Mouse (Mus musculus): ENCODE results near the gene Ankrd36. TPM values are rescaled to one million over a fixed set of nuclear protein-coding genes. Genes with fewer than 3 reads are reported as not detected.
"Not testable (repeated sequence)": the region's sequence is repeated elsewhere in the genome, so short reads cannot be mapped to it uniquely, and the experiment has no call there.

The Ankrd36 gene
- polyA plus RNA-seq, 1 experiment, result not detected

DNA sequence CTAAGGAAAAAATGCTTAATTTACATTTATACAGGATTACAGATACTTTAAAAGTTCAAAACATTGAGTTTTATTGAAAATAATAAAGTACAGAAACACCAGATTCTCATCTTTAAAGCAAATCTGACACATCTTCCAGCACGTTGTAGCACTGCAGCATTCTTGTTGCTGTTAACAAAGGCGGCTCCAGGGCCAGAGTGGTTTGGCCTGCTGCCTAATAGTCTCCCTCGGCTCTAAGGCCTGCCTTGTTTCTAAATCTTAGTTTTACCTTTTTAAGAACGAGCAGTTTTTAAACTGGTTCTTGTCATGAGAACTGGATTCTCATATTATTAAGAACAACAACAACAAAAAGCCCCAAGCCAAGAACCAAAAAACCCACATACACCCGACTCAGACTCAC lies 40.6 kb upstream of the Ankrd36 start:
- TF ChIP-seq CTCF (IDR thresholded peaks at IDR 0.05; ENCODE audit: insufficient read depth, low read depth, low read length), result no peak
- 33% methylated on average over 5 of the region's 5 CpGs for WGBS
- no peak overlapping the region for H3K4me3 ChIP-seq (ENCODE audit: insufficient read depth, low read depth, low read length)

DNA sequence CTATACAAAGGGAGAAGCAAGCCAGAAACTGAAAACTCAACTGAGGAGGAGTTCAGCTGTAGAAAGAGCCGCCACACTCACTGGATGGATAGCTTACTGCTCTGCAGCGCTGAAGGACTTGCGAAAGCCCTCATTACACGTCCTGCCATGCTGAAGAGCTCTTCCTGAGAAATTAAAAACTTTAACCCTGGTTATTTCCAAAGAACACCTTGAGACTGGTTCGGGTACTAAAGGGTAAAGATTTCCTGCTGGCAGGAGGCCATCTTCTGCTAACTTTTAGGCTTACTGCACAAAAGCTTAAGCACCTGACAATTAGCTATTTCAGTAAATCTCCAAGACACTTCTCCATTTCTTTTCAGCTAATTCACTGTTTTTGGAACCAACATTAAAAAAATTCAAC lies 39.3 kb upstream of the Ankrd36 start:
- TF ChIP-seq CTCF (IDR thresholded peaks at IDR 0.05; ENCODE audit: insufficient read depth, low read depth, low read length), result no peak
- no peak for TF ChIP-seq POLR2A (IDR thresholded peaks at IDR 0.05; ENCODE audit: insufficient read depth, low read depth, low read length)
- Histone ChIP-seq H3K4me1 (ENCODE audit: control insufficient read depth, insufficient read depth, low read length) (peaks cover 2% of the 10 kb centered on the region; the same call in 1 of the 2 replicates), H3K27ac (ENCODE audit: insufficient read depth, low read depth, low read length) (no peak overlapping the region), H3K4me3 (ENCODE audit: insufficient read depth, low read depth, low read length) (no peak overlapping the region)
- WGBS, result 64% methylated on average over 5 of the region's 5 CpGs

More for the DNA sequence above, 40.6 kb upstream of the Ankrd36 start:
- H3K4me1 ChIP-seq (ENCODE audit: control insufficient read depth, insufficient read depth, low read length), result peaks cover 6% of the 10 kb centered on the region; the same call in 1 of the 2 replicates
- no peak overlapping the region for H3K27ac ChIP-seq (ENCODE audit: insufficient read depth, low read depth, low read length)

DNA sequence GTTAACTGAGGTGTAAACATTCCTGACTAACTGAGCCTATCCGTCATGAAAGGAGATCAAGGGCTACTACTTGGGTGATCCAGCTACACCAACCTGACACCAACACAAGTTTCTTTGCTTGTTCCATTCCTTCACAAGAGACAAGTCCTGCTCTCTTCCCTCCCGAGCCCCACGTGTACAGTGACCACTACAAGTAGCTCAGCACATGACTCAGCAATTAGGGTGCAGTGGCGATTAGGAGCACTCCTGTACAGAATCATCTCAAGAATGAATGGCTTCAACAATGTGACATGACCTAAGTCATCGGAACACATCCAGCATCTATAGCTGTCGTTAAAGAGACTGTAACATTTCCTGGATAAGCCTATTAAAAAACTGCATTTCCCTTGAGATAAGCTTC lies 38.8 kb upstream of the Ankrd36 start:
- 71% methylated on average over 6 of the region's 6 CpGs for WGBS
- Histone ChIP-seq H3K27ac (ENCODE audit: insufficient read depth, low read depth, low read length) (no peak overlapping the region), H3K4me3 (ENCODE audit: insufficient read depth, low read depth, low read length) (no peak overlapping the region), H3K4me1 (ENCODE audit: control insufficient read depth, insufficient read depth, low read length) (no peaks in the 10 kb centered on the region)
- TF ChIP-seq POLR2A (IDR thresholded peaks at IDR 0.05; ENCODE audit: insufficient read depth, low read depth, low read length) (no peak), CTCF (IDR thresholded peaks at IDR 0.05; ENCODE audit: insufficient read depth, low read depth, low read length) (no peak)

DNA sequence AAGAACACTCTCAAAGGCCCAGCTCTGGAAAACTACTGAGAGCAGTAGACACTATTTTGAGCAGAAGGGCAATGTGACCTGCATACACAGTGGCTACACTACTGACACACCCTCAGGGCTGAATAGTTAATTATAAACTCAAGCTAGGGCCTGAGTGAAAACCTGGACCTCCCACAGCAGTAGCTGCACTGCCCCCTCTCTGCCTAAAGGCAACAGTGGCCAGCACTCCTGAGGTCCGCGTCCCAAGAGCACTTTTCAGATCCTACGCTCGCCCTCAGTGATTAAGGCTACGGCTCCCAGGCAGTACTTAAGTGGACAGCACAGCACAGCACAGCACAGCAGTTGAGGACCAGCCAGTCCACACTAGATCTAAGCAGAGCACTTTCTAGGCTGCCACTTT lies 36.4 kb upstream of the Ankrd36 start:
- Histone ChIP-seq H3K4me1 (ENCODE audit: control insufficient read depth, insufficient read depth, low read length) (no peaks in the 10 kb centered on the region), H3K4me3 (ENCODE audit: insufficient read depth, low read depth, low read length) (no peak overlapping the region), H3K27ac (ENCODE audit: insufficient read depth, low read depth, low read length) (no peak overlapping the region)
- WGBS, result 71% methylated on average over 5 of the region's 5 CpGs
- no peak for TF ChIP-seq CTCF (IDR thresholded peaks at IDR 0.05; ENCODE audit: insufficient read depth, low read depth, low read length)
- TF ChIP-seq POLR2A (IDR thresholded peaks at IDR 0.05; ENCODE audit: insufficient read depth, low read depth, low read length), result no peak

DNA sequence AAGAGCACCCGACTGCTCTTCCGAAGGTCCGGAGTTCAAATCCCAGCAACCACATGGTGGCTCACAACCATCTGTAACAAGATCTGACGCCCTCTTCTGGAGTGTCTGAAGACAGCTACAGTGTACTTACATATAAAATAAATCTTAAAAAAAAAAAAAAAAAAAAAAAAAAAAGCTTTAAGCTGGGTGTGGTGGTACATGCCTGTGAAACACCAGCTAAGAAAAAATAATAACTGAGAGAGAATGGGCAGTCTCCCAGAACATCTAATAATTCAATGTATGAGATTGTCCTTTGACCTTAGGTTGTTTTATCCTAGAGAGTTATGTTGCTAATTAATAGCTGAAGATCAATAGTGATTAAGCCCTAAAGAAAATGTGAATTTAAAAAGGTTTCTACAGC lies 32.0 kb upstream of the Ankrd36 start:
- not testable (repeated sequence) for H3K4me1 ChIP-seq (ENCODE audit: control insufficient read depth, insufficient read depth, low read length); H3K27ac ChIP-seq (ENCODE audit: insufficient read depth, low read depth, low read length); H3K4me3 ChIP-seq (ENCODE audit: insufficient read depth, low read depth, low read length)
- 89% methylated on average over 4 of the region's 4 CpGs for WGBS

DNA sequence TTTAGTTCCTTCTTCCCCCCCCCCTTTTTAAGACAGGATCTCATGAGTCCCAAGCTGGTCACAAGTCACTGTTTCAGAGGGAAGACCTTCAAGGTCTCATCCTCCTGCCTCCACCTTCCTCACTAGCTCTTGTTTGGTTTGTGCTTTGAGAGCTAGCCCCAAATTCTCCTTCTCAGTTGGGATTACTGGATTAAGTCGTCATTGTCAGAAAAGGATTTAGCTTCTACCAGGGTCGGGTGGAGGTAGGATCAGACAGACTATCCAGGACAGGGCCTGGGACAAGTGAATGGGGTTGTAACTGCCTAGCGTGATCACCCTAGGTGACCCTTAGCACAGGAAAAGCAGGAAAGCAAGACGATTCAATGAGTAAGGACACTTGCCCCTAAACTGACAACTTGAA lies 29.2 kb upstream of the Ankrd36 start:
- Histone ChIP-seq H3K4me1 (ENCODE audit: control insufficient read depth, insufficient read depth, low read length) (no peaks in the 10 kb centered on the region), H3K27ac (ENCODE audit: insufficient read depth, low read depth, low read length) (no peak overlapping the region), H3K4me3 (ENCODE audit: insufficient read depth, low read depth, low read length) (no peak overlapping the region)
- TF ChIP-seq CTCF (IDR thresholded peaks at IDR 0.05; ENCODE audit: insufficient read depth, low read depth, low read length) (no peak), POLR2A (IDR thresholded peaks at IDR 0.05; ENCODE audit: insufficient read depth, low read depth, low read length) (no peak)
- WGBS, result 54% methylated on average over 4 of the region's 4 CpGs

DNA sequence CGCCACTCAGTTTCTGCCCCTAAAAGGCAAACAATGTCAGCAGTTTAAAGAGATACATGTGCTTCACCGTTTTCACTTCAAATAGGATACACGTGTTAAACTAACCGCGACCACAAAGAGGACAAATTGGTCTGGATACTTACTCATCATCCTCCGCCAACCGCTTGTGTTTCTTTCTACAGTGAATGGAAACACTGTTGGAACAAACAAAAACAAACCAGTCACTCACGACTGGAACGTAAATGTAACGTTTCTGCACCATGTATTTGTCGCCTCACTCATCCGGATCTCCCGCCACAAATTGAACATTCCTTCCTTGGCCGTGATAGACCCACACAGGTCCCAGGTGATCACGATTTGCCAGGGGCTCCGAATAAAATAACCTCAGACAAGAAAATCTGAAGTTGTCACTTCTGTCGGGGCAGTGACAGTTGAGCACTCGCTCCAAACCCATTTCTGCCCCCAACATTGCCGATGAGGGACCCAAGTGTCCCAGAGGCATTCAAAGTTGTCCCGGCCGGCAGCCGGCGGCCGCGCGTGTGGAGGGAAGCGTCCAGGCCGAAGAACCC lies 28.2 kb upstream of the Ankrd36 start:
- under 1% methylated on average over 28 of the region's 28 CpGs for WGBS
- no peaks in the 10 kb centered on the region for H3K4me1 ChIP-seq (ENCODE audit: control insufficient read depth, insufficient read depth, low read length)
- TF ChIP-seq CTCF (IDR thresholded peaks at IDR 0.05; ENCODE audit: insufficient read depth, low read depth, low read length) (no peak), POLR2A (IDR thresholded peaks at IDR 0.05; ENCODE audit: insufficient read depth, low read depth, low read length) (no peak)
- H3K27ac ChIP-seq (ENCODE audit: insufficient read depth, low read depth, low read length), result no peak overlapping the region
- H3K4me3 ChIP-seq (ENCODE audit: insufficient read depth, low read depth, low read length), result peak overlapping the region; percentile 89

DNA sequence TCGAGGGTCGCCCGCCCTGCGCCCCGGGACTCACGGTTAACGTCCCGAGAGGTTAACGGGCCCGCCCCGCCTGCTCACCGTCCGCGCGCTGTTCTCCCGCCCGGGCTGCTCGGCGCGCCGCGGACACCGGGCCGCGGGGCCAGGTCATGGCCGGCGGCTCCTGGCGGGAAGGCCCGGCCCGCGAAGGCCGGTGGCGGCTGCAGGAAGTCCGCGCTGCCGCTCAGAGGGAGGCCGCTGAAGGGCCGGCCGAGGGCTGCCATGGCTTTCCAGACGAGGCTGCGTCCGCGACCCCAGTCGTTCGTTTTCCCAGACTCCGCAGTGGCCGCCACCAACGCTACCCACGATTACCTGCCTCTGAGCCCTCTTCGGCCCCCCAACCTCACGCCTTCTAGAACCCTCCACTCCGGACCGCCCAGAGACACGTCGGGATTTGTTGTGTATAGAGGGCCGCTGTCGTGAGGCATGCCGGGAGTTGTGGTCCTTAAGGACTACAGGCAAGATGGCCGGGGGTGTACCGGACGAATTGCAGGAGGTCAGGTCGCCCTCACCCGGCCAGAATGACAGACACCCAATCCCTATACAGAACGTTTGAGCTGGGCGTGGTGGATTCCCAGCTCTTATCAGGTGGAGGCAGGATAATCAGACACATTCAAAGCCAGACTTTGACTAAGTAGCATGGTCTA lies 27.5 kb upstream of the Ankrd36 start, which contains the start of gene Ccdc117:
Gene Ccdc117, minus strand, starts transcription at position 389 of the 683 bp plus-strand sequence.
- Histone ChIP-seq H3K4me3 (ENCODE audit: insufficient read depth, low read depth, low read length) (peak within 1 kb of the TSS; percentile 89), H3K4me1 (ENCODE audit: control insufficient read depth, insufficient read depth, low read length) (no peaks in the 10 kb centered on the region), H3K27ac (ENCODE audit: insufficient read depth, low read depth, low read length) (no peak within 1 kb of the TSS; the same call in 1 of the 2 replicates)
- under 1% methylated on average over 65 of the region's 65 CpGs for WGBS
- TF ChIP-seq POLR2A (IDR thresholded peaks at IDR 0.05; ENCODE audit: insufficient read depth, low read depth, low read length) (0 out of 2 replicates have a peak, but pooled peaks have one; percentile 40), CTCF (IDR thresholded peaks at IDR 0.05; ENCODE audit: insufficient read depth, low read depth, low read length) (no peak)

DNA sequence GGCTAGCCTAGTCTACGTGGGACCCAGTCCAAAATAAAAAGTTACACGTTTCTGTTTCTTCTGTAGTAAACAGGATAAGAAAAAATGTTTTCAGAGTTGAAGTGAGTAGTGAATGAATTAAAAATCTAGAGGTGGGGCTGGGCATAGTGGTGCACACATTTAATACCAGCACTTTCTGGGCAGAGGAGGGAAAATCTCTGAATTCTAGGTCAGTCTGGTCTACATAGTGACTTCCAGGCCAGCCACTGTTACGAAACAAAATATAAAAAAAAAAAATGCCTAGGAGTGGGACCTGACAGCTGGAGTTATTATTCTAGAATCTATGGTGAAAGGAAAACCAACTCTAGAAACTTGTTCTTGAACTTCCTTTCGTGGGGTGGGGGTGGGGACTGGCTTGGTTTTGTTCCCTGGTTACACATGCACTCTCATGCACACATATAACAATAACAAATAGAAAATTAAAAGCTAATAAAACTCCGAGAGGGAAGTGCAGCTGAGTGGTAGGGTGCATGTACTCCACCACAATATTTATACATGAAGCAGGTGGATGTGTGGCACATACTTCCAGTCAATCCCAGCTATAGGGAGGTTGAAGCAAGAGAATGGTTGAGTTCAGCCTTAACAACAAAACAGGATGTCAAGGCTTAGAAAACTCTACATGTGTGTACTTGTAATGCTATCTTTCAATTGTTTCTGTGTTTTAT lies 26.9 kb upstream of the Ankrd36 start:
- TF ChIP-seq CTCF (IDR thresholded peaks at IDR 0.05; ENCODE audit: insufficient read depth, low read depth, low read length) (no peak), POLR2A (IDR thresholded peaks at IDR 0.05; ENCODE audit: insufficient read depth, low read depth, low read length) (no peak)
- 50% methylated on average over 5 of the region's 5 CpGs for WGBS
- H3K4me3 ChIP-seq (ENCODE audit: insufficient read depth, low read depth, low read length), result peak overlapping the region; percentile 89
- H3K27ac ChIP-seq (ENCODE audit: insufficient read depth, low read depth, low read length), result no peak overlapping the region
- H3K4me1 ChIP-seq (ENCODE audit: control insufficient read depth, insufficient read depth, low read length), result no peaks in the 10 kb centered on the region
